Mouse (Mus musculus): Measurements from ENCODE around the gene Eif2s1. TPM values are rescaled to one million over a fixed set of nuclear protein-coding genes. Genes with fewer than 3 reads are reported as not detected.

Gene Eif2s1
- polyA plus RNA-seq, 1 experiment from 2014 or later, result 77.6 TPM

DNA sequence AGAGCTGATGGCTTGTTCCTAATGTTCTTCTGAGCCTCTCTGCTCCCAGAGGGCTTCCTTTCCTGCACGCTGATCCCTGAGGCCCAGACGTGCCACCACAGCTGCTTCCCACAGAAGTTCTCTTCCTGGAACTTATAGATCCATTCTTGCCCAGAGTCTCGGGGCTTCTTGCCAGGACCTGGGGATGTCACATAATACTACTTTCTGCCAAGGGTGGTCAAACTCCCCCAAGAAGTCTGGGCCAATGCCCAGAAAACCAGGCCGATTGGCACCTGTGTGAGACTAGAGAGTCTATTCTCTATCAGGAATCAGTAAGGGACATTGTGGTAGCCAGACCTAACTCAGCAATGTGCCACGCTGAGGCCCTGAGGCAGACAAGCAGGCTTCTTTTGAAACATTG, 65.7 kb downstream of the Eif2s1 start:
- no peak for ATAC-seq
- no peaks in the 10 kb centered on the region for H3K4me1 ChIP-seq (replicated peaks; ENCODE audit: control insufficient read depth, insufficient read depth, low read length)
- TF ChIP-seq CTCF (IDR thresholded peaks at IDR 0.05; ENCODE audit: low read depth), result no peak
- no peaks in the 10 kb centered on the region for H3K36me3 ChIP-seq (ENCODE audit: control insufficient read depth, insufficient read depth)
- no peak overlapping the region for H3K27ac ChIP-seq (ENCODE audit: low read depth, low read length)
- no peak overlapping the region for H3K4me2 ChIP-seq (replicated peaks; ENCODE audit: low read depth)
- no peaks in the 10 kb centered on the region for H3K9me3 ChIP-seq (ENCODE audit: control insufficient read depth)
- no peak overlapping the region for H3K4me3 ChIP-seq (ENCODE audit: low read depth, low read length)
- WGBS, result 77% methylated on average over 5 of the region's 5 CpGs
- no peaks in the 10 kb centered on the region for H3K27me3 ChIP-seq (replicated peaks; ENCODE audit: control insufficient read depth, insufficient read depth, low read length)
- no peak overlapping the region for H3K9ac ChIP-seq (ENCODE audit: low read depth, low read length)

- WGBS, result 89% methylated on average over 1 of the region's 1 CpGs
- H3K36me3 ChIP-seq (ENCODE audit: control insufficient read depth, insufficient read depth), result no peaks in the 10 kb centered on the region
- H3K9me3 ChIP-seq (ENCODE audit: control insufficient read depth), result no peaks in the 10 kb centered on the region
- ATAC-seq, result no peak
- no peak overlapping the region for H3K27ac ChIP-seq (ENCODE audit: low read depth, low read length)
- no peaks in the 10 kb centered on the region for H3K4me1 ChIP-seq (replicated peaks; ENCODE audit: control insufficient read depth, insufficient read depth, low read length)
- no peak overlapping the region for H3K4me3 ChIP-seq (ENCODE audit: low read depth, low read length)
- no peaks in the 10 kb centered on the region for H3K27me3 ChIP-seq (replicated peaks; ENCODE audit: control insufficient read depth, insufficient read depth, low read length)
- no peak for TF ChIP-seq CTCF (IDR thresholded peaks at IDR 0.05; ENCODE audit: low read depth)
- H3K4me2 ChIP-seq (replicated peaks; ENCODE audit: low read depth), result no peak overlapping the region
- H3K9ac ChIP-seq (ENCODE audit: low read depth, low read length), result no peak overlapping the region
These were observed 68.3 kb downstream of the Eif2s1 start for GRCm38 (mm10) chr12:78929900-78930299.

DNA sequence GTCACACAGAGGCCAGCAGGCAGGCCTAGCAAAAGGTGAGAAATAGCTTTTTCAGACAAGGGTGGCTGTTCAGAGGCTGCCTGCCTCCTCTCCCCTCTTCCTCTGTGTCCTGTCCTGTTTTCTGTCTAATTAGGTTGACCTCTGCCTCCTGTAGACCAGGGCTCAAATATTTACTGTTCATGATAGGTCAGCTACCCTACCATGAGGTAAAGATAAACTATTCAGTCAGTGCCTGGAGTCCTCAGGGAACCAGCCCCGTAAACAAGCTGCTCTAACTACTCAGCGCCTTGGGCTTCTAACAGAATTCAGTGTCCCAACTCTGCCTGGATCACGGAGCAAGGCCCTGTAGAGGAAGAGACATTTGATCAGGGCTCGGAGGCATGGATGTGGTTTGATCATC, 74.9 kb downstream of the Eif2s1 start:
- ATAC-seq, result no peak
- no peak overlapping the region for H3K4me2 ChIP-seq (replicated peaks; ENCODE audit: low read depth)
- H3K27me3 ChIP-seq (replicated peaks; ENCODE audit: control insufficient read depth, insufficient read depth, low read length), result no peaks in the 10 kb centered on the region
- no peak for TF ChIP-seq CTCF (IDR thresholded peaks at IDR 0.05; ENCODE audit: low read depth)
- H3K9ac ChIP-seq (ENCODE audit: low read depth, low read length), result no peak overlapping the region
- H3K27ac ChIP-seq (ENCODE audit: low read depth, low read length), result no peak overlapping the region
- no peaks in the 10 kb centered on the region for H3K4me1 ChIP-seq (replicated peaks; ENCODE audit: control insufficient read depth, insufficient read depth, low read length)
- no peaks in the 10 kb centered on the region for H3K9me3 ChIP-seq (ENCODE audit: control insufficient read depth)
- no peak overlapping the region for H3K4me3 ChIP-seq (ENCODE audit: low read depth, low read length)
- H3K36me3 ChIP-seq (ENCODE audit: control insufficient read depth, insufficient read depth), result no peaks in the 10 kb centered on the region
- 47% methylated on average over 4 of the region's 4 CpGs for WGBS

Other genes starting within 250 kb of the Eif2s1 start
- not detected in 2 replicates for gene Fam71d, start 170.3 kb upstream of the Eif2s1 start, polyA plus RNA-seq (2015; fragmentation: Nextera tagmentation; extraction: Ambion mirVana)
- 37.5 and 40.2 TPM in 2 replicates for gene Mpp5, start 112.9 kb upstream of the Eif2s1 start, polyA plus RNA-seq (2015; fragmentation: Nextera tagmentation; extraction: Ambion mirVana)
- 124 and 138 TPM in 2 replicates for gene Atp6v1d, start 181 bp upstream of the Eif2s1 start, polyA plus RNA-seq (2015; fragmentation: Nextera tagmentation; extraction: Ambion mirVana)
- 21.5 and 23.5 TPM in 2 replicates for gene Plek2, start 45.1 kb downstream of the Eif2s1 start, polyA plus RNA-seq (2015; fragmentation: Nextera tagmentation; extraction: Ambion mirVana)
- gene Tmem229b, start 145.8 kb downstream of the Eif2s1 start, polyA plus RNA-seq (2015; fragmentation: Nextera tagmentation; extraction: Ambion mirVana), result 8.6 and 11.9 TPM in 2 replicates
- 12.2 and 12.6 TPM in 2 replicates for gene Plekhh1, start 167.3 kb downstream of the Eif2s1 start, polyA plus RNA-seq (2015; fragmentation: Nextera tagmentation; extraction: Ambion mirVana)
- gene Pigh, start 227.8 kb downstream of the Eif2s1 start, polyA plus RNA-seq (2015; fragmentation: Nextera tagmentation; extraction: Ambion mirVana), result 18.2 and 20.9 TPM in 2 replicates

Data from intestine, postnatal 0 days (tissue).